Mouse (Mus musculus): ENCODE measurements at regions not wholly inside any gene's neighbourhood (a gene's known extent, or its start where the extent isn't known, plus 50 kb on each side); places are given as distances from the start of the nearest gene placed in this dataset.

GRCm38 (mm10) chr16:27138384-27138783, 146.9 kb upstream of the Gmnc start:
- DNase-seq (ENCODE audit: inconsistent age in 2 of 2, low spot score in 1 of 2): no peak

GRCm38 (mm10) chr16:27138987-27139386, 147.5 kb upstream of the Gmnc start:
- DNase-seq (ENCODE audit: inconsistent age in 2 of 2, low spot score in 1 of 2): peak in 1 of 2 experiments; percentile 51

GRCm38 (mm10) chr16:27140037-27140436, 148.6 kb upstream of the Gmnc start:
- DNase-seq (ENCODE audit: inconsistent age in 2 of 2, low spot score in 1 of 2): peak; percentile 13 to 80

GRCm38 (mm10) chr16:27155805-27156204, 151.5 kb upstream of the Ostn start:
- DNase-seq (ENCODE audit: inconsistent age in 2 of 2, low spot score in 1 of 2): peak in 1 of 2 experiments; percentile 26

- DNase-seq (ENCODE audit: inconsistent age in 2 of 2, low spot score in 1 of 2): peak in 1 of 2 experiments; percentile 15
Observed at GRCm38 (mm10) chr16:27195650-27196049, 111.6 kb upstream of the Ostn start.
